Mouse (Mus musculus) liver, adult 2 months (tissue): Measurements from ENCODE around the gene Aes. TPM values are rescaled to one million over a fixed set of nuclear protein-coding genes. Genes with fewer than 3 reads are reported as not detected.

Experiments
- DNase-seq: peaks from one replicate; pipeline ENCODE4 v3.0.0-alpha.2; 2011; ENCODE audit warnings: low read depth, low spot score; ENCODE audit errors: extremely low read depth
- H3K27ac ChIP-seq: fragments of 200-500 bp; replicated peaks from 2 replicates; pipeline ENCODE4 v1.5.1; 2012; ENCODE audit warnings: low read depth, mild to moderate bottlenecking, control low read depth, inconsistent platforms, low read length; ENCODE audit not compliant: insufficient read depth
- H3K27me3 ChIP-seq: fragments of 200-500 bp; 2 replicates; pipeline ENCODE4 v1.6.1; 2012; ENCODE audit warnings: mild to moderate bottlenecking, moderate library complexity, low read length, inconsistent platforms; ENCODE audit not compliant: control insufficient read depth, insufficient read depth
- H3K36me3 ChIP-seq: fragments of 200-500 bp; 2 replicates; pipeline ENCODE4 v1.6.1; 2012; ENCODE audit warnings: low read length, inconsistent platforms; ENCODE audit not compliant: control insufficient read depth, insufficient read depth
- H3K4me1 ChIP-seq: fragments of 200-500 bp; 2 replicates; pipeline ENCODE4 v1.6.1; 2011; ENCODE audit warnings: low read length; ENCODE audit not compliant: control insufficient read depth, insufficient read depth
- H3K4me3 ChIP-seq: fragments of 200-500 bp; 2 replicates; pipeline ENCODE4 v1.5.1; 2011; ENCODE audit warnings: low read depth, mild to moderate bottlenecking, control low read depth, low read length, moderate library complexity; ENCODE audit not compliant: insufficient read depth
- H3K79me2 ChIP-seq: fragments of 200-500 bp; 2 replicates; pipeline ENCODE4 v1.6.1; 2012; ENCODE audit warnings: inconsistent platforms, mild to moderate bottlenecking, low read length, moderate library complexity; ENCODE audit not compliant: control insufficient read depth, insufficient read depth
- H3K9ac ChIP-seq: fragments of 200-500 bp; 2 replicates; pipeline ENCODE4 v1.6.1; 2012; ENCODE audit warnings: low read depth, mild to moderate bottlenecking, control low read depth, inconsistent platforms, low read length
- CTCF ChIP-seq: fragments of 200-500 bp; IDR thresholded peaks from 2 replicates; pipeline ENCODE4 v1.5.1; 2011; ENCODE audit warnings: low read depth, low read length, control low read depth
- POLR2A ChIP-seq: fragments of 200-500 bp; IDR thresholded peaks from 2 replicates; pipeline ENCODE4 v1.6.1; 2011; ENCODE audit warnings: low read length, control low read depth; ENCODE audit not compliant: insufficient read depth; ENCODE audit errors: extremely low read depth
- WGBS: fragments of 180-500 bp; shearing (Covaris S2); methylation state at CpG from one replicate; pipeline ENCODE4 v1.1.7; 2018; 5-methylcytosine and 5-hydroxymethylcytosine counted together
- polyA plus RNA-seq: library from polyadenylated mRNA; depleted of rRNA; stranded (reverse); fragments of >200 nt; gene quantifications from 2 replicates; pipeline ENCODE4 v1.2.3, GENCODE M21; 2012
- total RNA-seq: library from RNA; depleted of rRNA; stranded (reverse); fragments of >200 nt; gene quantifications from 2 replicates; pipeline ENCODE4 v1.2.3, GENCODE M21; 2014

The Aes gene
- total and polyA plus RNA-seq, 2 experiments, result 200 to 1,785 TPM

GRCm38 (mm10) chr10:81560719-81561459 is 1.6 kb downstream of the Aes start:
- H3K4me1 ChIP-seq, result peaks cover 24% of the 10 kb centered on the region
- H3K79me2 ChIP-seq, result peaks cover 29% of the 10 kb centered on the region
- DNase-seq, result peak; percentile 73
- H3K36me3 ChIP-seq, result peaks cover 12% of the 10 kb centered on the region
- H3K9ac ChIP-seq, result peak overlapping the region; percentile 96
- H3K27ac ChIP-seq, result peak overlapping the region; percentile 99
- no peaks in the 10 kb centered on the region for H3K27me3 ChIP-seq
- WGBS, result 8% methylated on average over 16 of the region's 16 CpGs
- H3K4me3 ChIP-seq, result peak overlapping the region; percentile 97
- TF ChIP-seq CTCF (no peak), POLR2A (no peak)

- DNase-seq, result no peak
- TF ChIP-seq POLR2A, result no peak
- no peak for TF ChIP-seq CTCF
- Histone ChIP-seq H3K79me2 (peaks cover 29% of the 10 kb centered on the region), H3K36me3 (peaks cover 12% of the 10 kb centered on the region), H3K4me3 (no peak overlapping the region), H3K27ac (no peak overlapping the region), H3K27me3 (no peaks in the 10 kb centered on the region), H3K4me1 (peaks cover 24% of the 10 kb centered on the region), H3K9ac (no peak overlapping the region)
- WGBS, result 63% methylated on average over 6 of the region's 6 CpGs
Measured at GRCm38 (mm10) chr10:81562411-81562810, 3.1 kb downstream of the Aes start.

GRCm38 (mm10) chr10:81563481-81563880 is 4.2 kb downstream of the Aes start:
- no peaks in the 10 kb centered on the region for H3K27me3 ChIP-seq
- WGBS, result 40% methylated on average over 6 of the region's 6 CpGs
- peaks cover 24% of the 10 kb centered on the region for H3K4me1 ChIP-seq
- peaks cover 29% of the 10 kb centered on the region for H3K79me2 ChIP-seq
- peaks cover 12% of the 10 kb centered on the region for H3K36me3 ChIP-seq
- TF ChIP-seq POLR2A (no peak), CTCF (no peak)
- no peak overlapping the region for H3K9ac ChIP-seq
- H3K4me3 ChIP-seq, result no peak overlapping the region
- peak overlapping the region; percentile 10; the same call in 1 of the 2 replicates for H3K27ac ChIP-seq
- DNase-seq, result no peak

GRCm38 (mm10) chr10:81564216-81564615 is 4.9 kb downstream of the Aes start:
- peak; percentile 52 for DNase-seq
- Histone ChIP-seq H3K9ac (no peak overlapping the region; the same call in 1 of the 2 replicates), H3K4me3 (peak overlapping the region; percentile 13; the same call in 1 of the 2 replicates), H3K4me1 (peaks cover 20% of the 10 kb centered on the region), H3K79me2 (peaks cover 27% of the 10 kb centered on the region), H3K27ac (no peak overlapping the region), H3K27me3 (no peaks in the 10 kb centered on the region), H3K36me3 (peaks cover 12% of the 10 kb centered on the region)
- WGBS, result 10% methylated on average over 10 of the region's 10 CpGs
- TF ChIP-seq POLR2A (no peak), CTCF (no peak)

- Histone ChIP-seq H3K27ac (no peak overlapping the region), H3K4me3 (no peak overlapping the region), H3K36me3 (peaks cover 12% of the 10 kb centered on the region), H3K79me2 (peaks cover 24% of the 10 kb centered on the region), H3K4me1 (peaks cover 20% of the 10 kb centered on the region), H3K9ac (no peak overlapping the region), H3K27me3 (no peaks in the 10 kb centered on the region)
- 67% methylated on average over 10 of the region's 10 CpGs for WGBS
- DNase-seq, result no peak
- no peak for TF ChIP-seq POLR2A
- TF ChIP-seq CTCF, result peak; percentile 75
Measured at GRCm38 (mm10) chr10:81564734-81565133, 5.4 kb downstream of the Aes start.
